Mouse (Mus musculus) stomach, embryonic 14.5 days (tissue): Measurements from ENCODE around the gene Nol10. TPM values are rescaled to one million over a fixed set of nuclear protein-coding genes. Genes with fewer than 3 reads are reported as not detected.

Experiments
- ATAC-seq: fragments of 200-750 bp; cut with Nextera tagmentation; 2 replicates; pipeline ENCODE4 v1.8.0; 2017; ENCODE audit warnings: low read depth, moderate TSS enrichment; ENCODE audit not compliant: insufficient number of reproducible peaks, insufficient read depth, low FRiP score
- H3K27ac ChIP-seq: fragments of 300-500 bp; sonication (generic); 2 replicates; pipeline ENCODE4 v1.5.1; 2014; ENCODE audit warnings: mild to moderate bottlenecking, low read length, moderate library complexity, mixed read lengths
- H3K27me3 ChIP-seq: fragments of 300-500 bp; sonication (generic); 2 replicates; pipeline ENCODE4 v1.6.1; 2014; ENCODE audit warnings: low read length, control low read depth, mixed read lengths; ENCODE audit not compliant: control insufficient read depth, insufficient read depth
- H3K36me3 ChIP-seq: fragments of 300-500 bp; sonication (generic); 2 replicates; pipeline ENCODE4 v1.6.1; 2014; ENCODE audit warnings: mild to moderate bottlenecking, control low read depth, low read length, moderate library complexity, mixed read lengths; ENCODE audit not compliant: control insufficient read depth, insufficient read depth
- H3K4me1 ChIP-seq: fragments of 300-500 bp; sonication (generic); 2 replicates; pipeline ENCODE4 v1.6.1; 2014; ENCODE audit warnings: low read length, control low read depth, mixed read lengths; ENCODE audit not compliant: control insufficient read depth, insufficient read depth
- H3K4me2 ChIP-seq: fragments of 300-500 bp; sonication (generic); replicated peaks from 2 replicates; pipeline ENCODE4 v1.6.1; 2014; ENCODE audit warnings: low read depth, low read length, control low read depth
- H3K4me3 ChIP-seq: fragments of 300-500 bp; sonication (generic); 2 replicates; pipeline ENCODE4 v1.5.1; 2014; ENCODE audit warnings: low read depth, low read length, control low read depth
- H3K9ac ChIP-seq: fragments of 300-500 bp; sonication (generic); replicated peaks from 2 replicates; pipeline ENCODE4 v1.6.1; 2014; ENCODE audit warnings: low read depth, mild to moderate bottlenecking, control low read depth, low read length, moderate library complexity, mixed read lengths
- H3K9me3 ChIP-seq: fragments of 300-500 bp; sonication (generic); 2 replicates; pipeline ENCODE4 v1.6.1; 2016; ENCODE audit warnings: low read depth, low read length, control low read depth; ENCODE audit not compliant: control insufficient read depth
- WGBS: fragments of 180-500 bp; shearing (Covaris S2); extraction: QIAGEN DNeasy Blood & Tissue Kit; methylation state at CpG from one replicate; pipeline ENCODE4 v1.1.7; 2014; 5-methylcytosine and 5-hydroxymethylcytosine counted together
- polyA plus RNA-seq: library from polyadenylated mRNA; unstranded; fragments of >200 nt; fragmentation: Nextera tagmentation; extraction: Ambion mirVana; gene quantifications from 2 replicates; pipeline ENCODE4 v1.2.1, GENCODE M21; 2014

Gene Nol10
- polyA plus RNA-seq: 20.5 and 21.0 TPM in 2 replicates

DNA sequence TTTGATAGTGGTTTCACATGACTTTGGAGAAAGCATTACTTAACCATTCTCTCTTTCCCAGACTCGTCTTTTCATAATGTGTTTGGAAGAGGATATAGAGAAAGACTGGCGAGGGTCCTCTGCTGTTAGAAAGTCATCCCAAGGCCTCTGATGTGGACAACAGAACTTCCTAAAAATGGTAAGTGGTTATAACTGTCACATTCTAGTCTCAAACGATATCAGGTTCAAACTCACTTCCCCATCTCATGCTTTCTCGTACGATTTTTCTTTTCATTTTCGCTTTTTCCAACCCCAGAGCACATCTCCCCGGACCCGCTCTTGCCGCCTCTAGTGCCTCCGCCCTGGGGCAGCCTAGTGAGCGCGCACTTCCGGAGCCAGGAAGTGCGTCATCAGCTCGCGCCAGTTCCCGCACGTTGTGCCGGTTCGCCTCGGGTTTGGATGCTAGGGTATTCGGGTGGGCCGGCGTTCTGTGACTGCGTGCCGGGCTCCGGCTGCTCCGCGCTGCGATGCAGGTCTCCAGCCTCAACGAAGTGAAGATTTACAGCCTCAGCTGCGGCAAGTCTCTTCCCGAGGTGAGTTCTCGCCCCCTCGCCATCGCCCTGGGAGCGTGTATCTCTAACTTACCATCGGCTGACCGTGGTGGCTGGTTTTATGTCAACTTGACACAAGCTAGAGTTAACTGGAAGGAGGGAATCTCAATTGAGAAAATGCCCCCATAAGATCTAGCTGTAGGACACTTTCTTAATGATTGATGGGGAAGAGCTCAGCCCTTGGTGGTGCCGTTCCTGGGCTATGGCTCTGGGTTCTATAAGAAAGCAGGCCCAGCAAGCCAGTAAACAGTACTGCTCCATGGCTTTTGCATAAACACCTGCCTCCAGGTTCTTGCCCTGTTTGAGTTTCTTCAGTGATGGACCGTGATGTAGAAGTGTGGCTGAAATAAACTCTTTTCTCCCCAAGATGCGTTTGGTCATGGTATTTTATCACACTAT is at the start of gene Nol10:
Nol10 (plus strand) TSS at position 411 of the 989 bp plus-strand sequence.
- Histone ChIP-seq H3K4me3 (peak within 1 kb of the TSS; percentile 67), H3K9ac (peak within 1 kb of the TSS; percentile 37), H3K4me1 (peaks cover 6% of the 10 kb centered on the region; the same call in 1 of the 2 replicates), H3K27me3 (no peaks in the 10 kb centered on the region), H3K9me3 (no peaks in the 10 kb centered on the region), H3K36me3 (peaks cover 7% of the 10 kb centered on the region), H3K4me2 (peak within 1 kb of the TSS; percentile 94), H3K27ac (peak within 1 kb of the TSS; percentile 53; the same call in 1 of the 2 replicates)
- ATAC-seq: peak; percentile 94
- WGBS: under 1% methylated on average over 42 of the region's 42 CpGs

DNA sequence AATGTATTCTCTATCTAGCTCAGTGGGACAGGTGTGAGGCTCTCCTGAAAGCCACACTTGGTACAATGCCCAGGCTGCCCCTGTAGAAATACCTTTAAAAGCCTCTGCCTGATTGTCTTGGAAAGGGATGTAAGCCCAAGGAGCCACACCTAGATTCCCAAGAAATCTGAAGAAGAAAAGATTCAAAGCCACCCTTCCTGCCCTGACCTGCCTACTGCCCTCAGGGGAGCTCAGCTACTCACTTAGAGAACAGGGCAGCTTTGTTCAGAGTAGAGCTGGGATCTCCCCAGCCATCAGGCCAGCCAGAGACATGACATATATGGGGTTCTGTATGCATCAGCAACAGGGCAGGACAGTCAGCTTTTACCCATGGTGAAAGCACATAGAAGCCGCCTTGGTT is 48.4 kb upstream of the Nol10 start:
- Histone ChIP-seq H3K9ac (no peak overlapping the region), H3K27ac (no peak overlapping the region), H3K27me3 (no peaks in the 10 kb centered on the region), H3K4me2 (no peak overlapping the region), H3K4me1 (no peaks in the 10 kb centered on the region), H3K36me3 (no peaks in the 10 kb centered on the region), H3K9me3 (no peaks in the 10 kb centered on the region), H3K4me3 (no peak overlapping the region)
- no peak for ATAC-seq
- WGBS: 77% methylated on average over 1 of the region's 1 CpGs

- no peak for ATAC-seq
- Histone ChIP-seq H3K27ac (no peak overlapping the region), H3K4me3 (no peak overlapping the region)
Measured at GRCm38 (mm10) chr12:17305445-17305844, 42.8 kb upstream of the Nol10 start.

DNA sequence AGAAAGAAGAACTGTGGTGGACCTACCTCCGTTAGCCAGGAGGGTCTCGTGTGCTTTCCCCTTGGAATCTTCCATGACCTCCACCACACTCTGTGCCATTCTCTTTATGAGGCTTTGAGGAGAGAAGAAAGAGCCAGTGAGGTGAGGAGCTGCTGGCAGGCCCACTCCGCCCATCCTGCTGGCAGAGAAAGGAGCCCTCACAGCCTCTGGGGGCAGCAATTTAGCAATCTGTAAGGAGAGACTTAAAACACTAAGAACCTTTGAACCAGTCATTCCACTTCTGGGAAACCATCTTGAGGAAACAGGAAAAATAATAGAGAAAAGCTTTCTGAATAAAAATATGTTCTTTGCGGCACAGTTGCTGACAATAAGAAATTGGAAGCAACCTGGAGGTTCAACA is 40.0 kb upstream of the Nol10 start:
- no peak for ATAC-seq
- H3K36me3 ChIP-seq: no peaks in the 10 kb centered on the region
- no peak overlapping the region for H3K4me3 ChIP-seq
- H3K9ac ChIP-seq: 0 out of 2 replicates have a peak overlapping the region, but pooled peaks have one; percentile 1
- H3K27me3 ChIP-seq: no peaks in the 10 kb centered on the region
- 47% methylated on average over 4 of the region's 4 CpGs for WGBS
- no peak overlapping the region for H3K4me2 ChIP-seq
- no peak overlapping the region for H3K27ac ChIP-seq
- no peaks in the 10 kb centered on the region for H3K9me3 ChIP-seq
- H3K4me1 ChIP-seq: no peaks in the 10 kb centered on the region

More at GRCm38 (mm10) chr12:17305445-17305844, 42.8 kb upstream of the Nol10 start:
- no peaks in the 10 kb centered on the region for H3K27me3 ChIP-seq
- no peaks in the 10 kb centered on the region for H3K4me1 ChIP-seq
- no peaks in the 10 kb centered on the region for H3K9me3 ChIP-seq
- H3K36me3 ChIP-seq: no peaks in the 10 kb centered on the region
- H3K4me2 ChIP-seq: no peak overlapping the region
- WGBS: 83% methylated on average over 7 of the region's 7 CpGs
- no peak overlapping the region for H3K9ac ChIP-seq

DNA sequence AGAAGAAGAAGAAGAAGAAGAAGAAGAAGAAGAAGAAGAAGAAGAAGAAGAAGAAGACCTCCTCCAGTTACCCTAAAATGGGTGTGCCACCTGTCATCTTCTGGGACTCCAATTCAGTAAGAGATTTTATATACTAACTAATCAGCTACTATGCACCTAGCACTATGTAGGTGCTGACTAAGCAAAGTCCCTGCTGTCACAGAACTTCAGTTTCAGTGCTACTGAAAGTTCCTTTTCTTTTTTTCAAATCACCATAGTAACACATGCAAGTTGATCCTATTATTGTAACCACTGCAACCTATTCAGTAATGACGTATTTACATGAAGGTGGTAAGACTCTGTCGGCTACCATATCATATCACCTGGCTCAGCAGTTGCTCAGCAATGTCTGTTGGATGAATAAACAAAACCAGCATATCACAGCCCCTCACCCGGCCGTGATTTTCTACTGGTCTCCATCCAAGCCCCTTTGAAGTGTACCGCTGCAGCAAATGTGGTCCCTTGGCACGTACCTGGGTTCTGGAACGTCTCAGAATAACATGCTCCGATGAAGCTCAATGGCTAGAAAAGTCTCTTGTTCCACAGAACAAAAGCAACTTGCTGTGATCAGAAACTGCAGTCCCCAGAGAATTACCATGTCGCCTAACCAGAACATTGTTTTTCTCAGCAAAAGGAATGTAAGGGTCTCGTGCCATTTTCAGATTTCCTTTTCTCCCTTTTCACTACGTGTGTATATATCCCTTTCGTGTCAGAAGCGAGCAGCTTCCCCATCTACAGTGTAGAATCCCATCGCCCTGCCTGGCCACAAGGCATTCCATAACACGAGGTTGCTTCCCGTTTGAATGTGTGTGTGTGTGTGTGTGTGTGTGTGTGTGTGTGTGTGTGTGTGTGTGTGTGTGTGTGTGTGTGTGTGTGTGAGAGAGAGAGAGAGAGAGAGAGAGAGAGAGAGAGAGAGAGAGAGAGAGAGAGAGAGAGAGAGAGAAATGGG is 37.1 kb upstream of the Nol10 start:
- no peak overlapping the region for H3K27ac ChIP-seq

GRCm38 (mm10) chr12:17316096-17316495 is 32.2 kb upstream of the Nol10 start:
- 80% methylated on average over 5 of the region's 5 CpGs for WGBS

More for the DNA sequence above, 37.1 kb upstream of the Nol10 start:
- Histone ChIP-seq H3K36me3 (no peaks in the 10 kb centered on the region), H3K4me1 (no peaks in the 10 kb centered on the region), H3K4me2 (no peak overlapping the region), H3K9me3 (no peaks in the 10 kb centered on the region), H3K9ac (no peak overlapping the region), H3K27me3 (no peaks in the 10 kb centered on the region), H3K4me3 (no peak overlapping the region)
- 69% methylated on average over 16 of the region's 16 CpGs for WGBS
- ATAC-seq: no peak

DNA sequence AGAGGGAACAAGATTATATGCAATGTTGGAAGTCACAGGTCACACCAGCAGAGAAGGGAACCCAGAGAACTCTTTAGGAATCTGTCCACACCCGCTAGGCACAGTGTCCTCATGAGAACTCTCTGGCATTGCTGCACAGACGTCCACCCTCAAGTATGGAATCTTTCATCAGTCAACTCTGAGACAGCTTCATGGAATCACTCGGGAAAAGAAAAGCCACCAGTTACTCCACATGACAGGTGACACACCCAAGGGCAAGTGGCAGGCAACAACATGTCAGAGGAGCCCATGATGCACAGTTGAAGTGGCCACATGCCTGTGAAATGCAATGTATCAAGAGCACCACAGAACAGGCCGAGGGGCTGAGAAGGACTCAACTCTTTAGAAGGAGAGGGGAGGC is 30.3 kb upstream of the Nol10 start:
- no peak overlapping the region for H3K27ac ChIP-seq
- no peaks in the 10 kb centered on the region for H3K27me3 ChIP-seq
- no peak overlapping the region for H3K4me2 ChIP-seq
- no peak overlapping the region for H3K4me3 ChIP-seq
- no peaks in the 10 kb centered on the region for H3K36me3 ChIP-seq
- ATAC-seq: no peak
- H3K9ac ChIP-seq: no peak overlapping the region
- H3K4me1 ChIP-seq: no peaks in the 10 kb centered on the region
- 44% methylated on average over 4 of the region's 4 CpGs for WGBS
- H3K9me3 ChIP-seq: no peaks in the 10 kb centered on the region

More at GRCm38 (mm10) chr12:17316096-17316495, 32.2 kb upstream of the Nol10 start:
- no peaks in the 10 kb centered on the region for H3K4me1 ChIP-seq
- ATAC-seq: no peak
- H3K9ac ChIP-seq: no peak overlapping the region
- no peak overlapping the region for H3K4me2 ChIP-seq
- no peaks in the 10 kb centered on the region for H3K27me3 ChIP-seq
- H3K4me3 ChIP-seq: no peak overlapping the region
- H3K9me3 ChIP-seq: no peaks in the 10 kb centered on the region
- H3K36me3 ChIP-seq: no peaks in the 10 kb centered on the region
- no peak overlapping the region for H3K27ac ChIP-seq

DNA sequence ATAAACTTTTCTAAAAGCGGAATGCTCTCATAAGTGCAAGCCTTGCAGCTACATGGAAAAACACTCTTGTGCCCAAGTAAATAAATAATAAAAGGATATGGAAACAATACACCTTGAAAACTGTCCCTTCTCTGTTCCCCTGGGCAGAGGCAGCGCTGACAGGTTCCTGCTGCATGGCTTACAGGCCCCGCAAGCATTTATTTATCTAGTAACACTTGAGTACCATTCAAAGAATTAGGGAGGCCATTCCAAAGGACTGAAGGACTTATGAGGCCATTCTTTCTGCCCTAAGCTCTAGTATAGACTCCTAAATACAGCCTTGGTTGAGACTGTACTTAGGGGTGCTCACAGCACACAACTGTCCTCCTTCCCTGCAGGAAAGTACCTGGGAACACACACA is 29.8 kb upstream of the Nol10 start:
- H3K4me2 ChIP-seq: no peak overlapping the region
- H3K9ac ChIP-seq: no peak overlapping the region
- H3K36me3 ChIP-seq: no peaks in the 10 kb centered on the region
- H3K9me3 ChIP-seq: no peaks in the 10 kb centered on the region
- WGBS: 68% methylated on average over 3 of the region's 3 CpGs
- peaks cover 2% of the 10 kb centered on the region; the same call in 1 of the 2 replicates for H3K27me3 ChIP-seq
- no peak overlapping the region for H3K4me3 ChIP-seq
- ATAC-seq: no peak
- H3K27ac ChIP-seq: no peak overlapping the region
- H3K4me1 ChIP-seq: no peaks in the 10 kb centered on the region
